Mouse (Mus musculus) cerebellum, adult 2 months (tissue): ENCODE measurements around the gene Carmil2.

Experiments
- CTCF ChIP-seq: fragments of 200-500 bp; IDR thresholded peaks from 2 replicates; pipeline ENCODE4 v1.5.1; 2011; ENCODE audit warnings: low read depth, mild to moderate bottlenecking, control low read depth, low read length, moderate library complexity, borderline replicate concordance; ENCODE audit not compliant: insufficient read depth
- POLR2A ChIP-seq: fragments of 200-500 bp; IDR thresholded peaks from 2 replicates; pipeline ENCODE4 v1.6.1; 2011; ENCODE audit warnings: low read length, control low read depth, borderline replicate concordance; ENCODE audit not compliant: insufficient read depth

DNA sequence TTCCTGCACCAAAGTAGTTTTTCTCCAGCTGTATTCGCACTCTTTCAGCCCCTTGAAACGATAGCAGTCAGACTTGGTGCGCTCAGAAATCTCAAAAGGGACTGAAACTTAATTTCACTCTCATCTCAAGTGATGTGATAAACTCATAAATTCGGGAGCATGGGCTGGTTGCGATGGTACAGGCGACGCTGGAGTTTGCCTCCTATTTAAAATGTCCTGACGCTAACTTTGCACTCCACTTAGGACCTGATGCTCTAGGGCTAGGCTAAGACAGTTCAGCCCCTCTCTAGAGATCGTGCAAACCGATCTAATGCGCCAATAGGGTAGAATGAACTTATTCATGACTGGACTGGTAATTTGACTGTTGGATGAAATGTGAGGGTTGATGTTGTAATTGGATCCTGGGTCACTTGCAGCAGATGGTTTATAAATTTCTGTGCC is 48.5 kb upstream of the Carmil2 start:
- no peak for TF ChIP-seq CTCF
- TF ChIP-seq POLR2A = no peak
